Mouse (Mus musculus): ENCODE data around the gene Fgfr2.

DNA sequence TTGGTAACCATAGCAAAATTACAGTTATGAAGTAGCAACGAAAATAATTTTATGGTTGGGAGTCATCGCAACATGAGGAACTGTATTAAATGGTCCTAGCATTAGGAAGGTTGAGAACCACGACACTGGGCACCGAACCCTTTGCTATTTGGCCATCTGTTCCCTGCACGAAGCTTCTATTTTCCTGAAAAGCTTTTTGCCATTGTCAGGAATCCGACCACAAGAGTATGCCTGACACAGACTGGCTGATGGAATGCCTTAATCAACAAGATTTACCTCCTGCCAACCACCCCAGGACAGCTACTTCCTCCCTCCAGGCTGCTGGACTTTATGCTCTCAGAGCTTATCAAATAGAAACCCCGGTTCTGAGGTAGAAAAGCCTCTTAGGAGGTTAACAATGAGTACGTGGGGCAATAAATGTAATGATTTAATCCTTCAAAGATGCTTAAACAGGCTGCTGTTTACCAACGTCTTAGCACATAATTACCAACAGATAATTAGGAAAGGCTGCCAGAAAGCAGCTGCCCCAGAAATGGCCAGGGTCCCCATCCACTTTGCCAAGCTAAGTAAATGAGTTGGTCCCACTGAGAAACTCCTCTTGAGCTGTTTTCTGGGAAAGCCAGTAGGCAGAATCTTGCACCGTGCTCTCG, 668.0 kb downstream of the Fgfr2 start:
- TF ChIP-seq MAX (IDR thresholded peaks at IDR 0.05; ENCODE audit: low read depth) (no peak), POLR2A (IDR thresholded peaks at IDR 0.05; ENCODE audit: insufficient read length, low read depth) (no peak), POLR2AphosphoS2 (IDR thresholded peaks at IDR 0.05; ENCODE audit: insufficient read length, low read depth) (no peak), USF1 (IDR thresholded peaks at IDR 0.05; ENCODE audit: low read depth) (no peak), SRF (IDR thresholded peaks at IDR 0.05; ENCODE audit: control insufficient read depth, insufficient read length, low read depth) (no peak), E2F4 (IDR thresholded peaks at IDR 0.05; ENCODE audit: insufficient read depth) (no peak), TCF12 (IDR thresholded peaks at IDR 0.05; ENCODE audit: insufficient read depth, poor library complexity, severe bottlenecking) (no peak), TCF3 (IDR thresholded peaks at IDR 0.05; ENCODE audit: insufficient read length, low read depth) (no peak), MYOD1 (IDR thresholded peaks at IDR 0.05; ENCODE audit: control insufficient read depth in 1 of 3, insufficient read length in 2 of 3, low read depth in 2 of 3) (peak in 1 of 3 experiments; percentile 2), CEBPB (IDR thresholded peaks at IDR 0.05; ENCODE audit: insufficient read depth, poor library complexity, severe bottlenecking) (no peak)
